ENCODE assay signal across 17 mouse cellular contexts in genomic region chr2:125484164-125484563, GRCm38 (mm10). TPM values are rescaled to one million over a fixed set of nuclear protein-coding genes. Genes with fewer than 3 reads are reported as not detected.
DNase-seq lines count a peak whose midpoint lies in the region; ATAC-seq and TF ChIP-seq lines count a peak whose summit lies in the region.
"Had no signal": no experiment of that assay in that cellular context is flagged by ENCODE, and none has a peak within 500 bp of the region (broad histone marks: within the 10 kb centered on the region; RNA-seq: fewer than 3 reads in every experiment).

No protein-coding gene starts in this region.

- no peak overlapping the region for H3K4me3 ChIP-seq in heart, adult 2 months
- H3K4me3 ChIP-seq in lung, embryonic 15.5 days = no peak overlapping the region
- no peak overlapping the region for H3K4me3 ChIP-seq in lung, adult 2 months (replicated peaks; ENCODE audit: extremely low read depth, low read depth, low read length)
- H3K4me3 ChIP-seq: hindbrain, embryonic 12.5 days; neural tube, embryonic 13.5 days had no signal

- TF ChIP-seq POLR2A in heart, adult 2 months (IDR thresholded peaks at IDR 0.05; ENCODE audit: insufficient read depth, low read depth, low read length) = no peak
- no peak for TF ChIP-seq POLR2A in lung, adult 2 months (IDR thresholded peaks at IDR 0.05; ENCODE audit: borderline replicate concordance, extremely low read depth, low read depth, low read length)

- TF ChIP-seq EP300 in heart, adult 2 months (IDR thresholded peaks at IDR 0.05; ENCODE audit: insufficient read depth, low read depth, low read length) = no peak

- intact Hi-C loops in heart, adult 2 months (cut with DNase I) = loop anchor here (5.0 kb wide), 1 partner anchor 37 kb away; no protein-coding TSS in a partner anchor
- intact Hi-C loops in heart, postnatal 36 days (cut with DNase I) = no loop called here
- intact Hi-C loops in heart, postnatal 10 days (cut with DNase I) = no loop called here

- no peak overlapping the region for H3K9ac ChIP-seq in heart, adult 2 months (ENCODE audit: low read depth, low read length)
- H3K9ac ChIP-seq in lung, embryonic 15.5 days = no peak overlapping the region
- H3K9ac ChIP-seq: hindbrain, embryonic 12.5 days; neural tube, embryonic 13.5 days had no signal

- peak; percentile 34 to 61 for DNase-seq in heart, adult 2 months
- no peak for DNase-seq in heart, postnatal 36 days
- no peak for DNase-seq in lung, adult 2 months
- peak; percentile 62 to 65 for DNase-seq in heart, postnatal 10 days
- DNase-seq in spleen, postnatal 36 days (ENCODE audit: low spot score in 2 of 2) = no peak
- DNase-seq in adrenal gland, adult (ENCODE audit: inconsistent age in 2 of 2, low spot score in 1 of 2) = no peak
- DNase-seq: adrenal gland, adult 2 months; cerebellum, postnatal 10 days; liver; retina, postnatal 1 day; thymus, adult 2 months had no signal

- no peak overlapping the region for H3K4me2 ChIP-seq in lung, embryonic 15.5 days
- H3K4me2 ChIP-seq: hindbrain, embryonic 12.5 days; neural tube, embryonic 13.5 days had no signal

- peak overlapping the region; percentile 71 for H3K27ac ChIP-seq in heart, adult 2 months
- peak overlapping the region; percentile 43 for H3K27ac ChIP-seq in lung, embryonic 15.5 days
- H3K27ac ChIP-seq: hindbrain, embryonic 12.5 days; macrophage; neural tube, embryonic 13.5 days had no signal

- no peak for TF ChIP-seq CTCF in heart, adult 2 months (IDR thresholded peaks at IDR 0.05)
- TF ChIP-seq CTCF in lung, adult 2 months (IDR thresholded peaks at IDR 0.05; ENCODE audit: insufficient read depth, low read length) = no peak

- H3K4me1 ChIP-seq in heart, adult 2 months (ENCODE audit: control insufficient read depth, insufficient read depth, low read length) = peaks cover 20% of the 10 kb centered on the region
- H3K4me1 ChIP-seq in lung, embryonic 15.5 days = peaks cover 34% of the 10 kb centered on the region
- H3K4me1 ChIP-seq in lung, adult 2 months (ENCODE audit: control insufficient read depth, insufficient read depth, low read length) = peaks cover 3% of the 10 kb centered on the region
- H3K4me1 ChIP-seq: hindbrain, embryonic 12.5 days; neural tube, embryonic 13.5 days had no signal

- H3K36me3 ChIP-seq in heart, adult 2 months (ENCODE audit: control insufficient read depth, insufficient read depth, low read length) = peaks cover 13% of the 10 kb centered on the region
- H3K36me3 ChIP-seq in lung, embryonic 15.5 days = no peaks in the 10 kb centered on the region
- H3K36me3 ChIP-seq: hindbrain, embryonic 12.5 days; neural tube, embryonic 13.5 days had no signal

- peak; percentile 55 for ATAC-seq in lung, embryonic 15.5 days (ENCODE audit: borderline replicate concordance, extremely low read depth, low FRiP score, low TSS enrichment)
- ATAC-seq: CD4-positive, CD25-positive, alpha-beta regulatory T cell, adult 4 months; midbrain, embryonic 16.5 days had no signal

- H3K27me3 ChIP-seq in heart, adult 2 months (ENCODE audit: control insufficient read depth, insufficient read depth, low read length) = no peaks in the 10 kb centered on the region
- no peaks in the 10 kb centered on the region for H3K27me3 ChIP-seq in lung, embryonic 15.5 days
- H3K27me3 ChIP-seq: hindbrain, embryonic 12.5 days; neural tube, embryonic 13.5 days had no signal

- H3K9me3 ChIP-seq in lung, embryonic 15.5 days = no peaks in the 10 kb centered on the region
- H3K9me3 ChIP-seq: hindbrain, embryonic 12.5 days; neural tube, embryonic 13.5 days had no signal

- H3K79me2 ChIP-seq in heart, adult 2 months (replicated peaks; ENCODE audit: control insufficient read depth, insufficient read depth, low read length) = 0 out of 2 replicates have a peak, but pooled peaks cover 4% of the 10 kb centered on the region

RNA-seq across cellular contexts. Expression of gene Gm9913, which starts 20.7 kb away (rescaled TPM):
- under 1 TPM; 0.21 to 0.23 TPM for total RNA-seq in heart, adult 2 months (2021)
- 0.29 and 0.35 TPM in 2 replicates for polyA plus RNA-seq in heart, adult 2 months (2012; rRNA removed)
- total RNA-seq in heart, postnatal 36 days (2021) = under 1 TPM; 0.11 to 0.14 TPM
- polyA plus RNA-seq in lung, embryonic 15.5 days (2015; fragmentation: Nextera tagmentation; extraction: Ambion mirVana) = 0.44 and 0.50 TPM in 2 replicates
- polyA plus RNA-seq in lung, adult 2 months (2012; rRNA removed) = 0.43 and 0.52 TPM in 2 replicates
- total RNA-seq in heart, postnatal 10 days (2021) = under 1 TPM; 0.47 to 0.48 TPM
- total RNA-seq: adrenal gland, adult 2 months had no signal
- polyA plus RNA-seq: adrenal gland, adult 2 months; CD4-positive, CD25-positive, alpha-beta regulatory T cell, adult 4 months; macrophage; neural tube, embryonic 13.5 days had no signal

RNA-seq across cellular contexts. Expression of gene Fbn1, which starts 23.6 kb away (rescaled TPM):
- 10 to 100 TPM; 28.8 to 43.9 TPM for total RNA-seq in heart, adult 2 months (2021)
- polyA plus RNA-seq in heart, adult 2 months (2012; rRNA removed) = 15.0 and 27.6 TPM in 2 replicates
- 10 to 100 TPM; 58.3 to 66.6 TPM for total RNA-seq in heart, postnatal 36 days (2021)
- polyA plus RNA-seq in lung, embryonic 15.5 days (2015; fragmentation: Nextera tagmentation; extraction: Ambion mirVana) = 30.4 and 32.5 TPM in 2 replicates
- 20.2 and 30.6 TPM in 2 replicates for polyA plus RNA-seq in lung, adult 2 months (2012; rRNA removed)
- 100 to 1,000 TPM; 243 to 249 TPM for total RNA-seq in heart, postnatal 10 days (2021)
- polyA plus RNA-seq: CD4-positive, CD25-positive, alpha-beta regulatory T cell, adult 4 months had no signal

Comparison
In these comparisons a context has a peak if more than half of its experiments do, and no peak if none do; other contexts are left out.
1. DNase-seq: peak in heart, adult 2 months (2 of 2) and heart, postnatal 10 days (2 of 2); none in heart, postnatal 36 days (0 of 2), lung, adult 2 months (single experiment), spleen, postnatal 36 days (0 of 2) and adrenal gland, adult (0 of 2).